Mouse (Mus musculus): ENCODE measurements around the gene Polr2l.

The Polr2l gene

DNA sequence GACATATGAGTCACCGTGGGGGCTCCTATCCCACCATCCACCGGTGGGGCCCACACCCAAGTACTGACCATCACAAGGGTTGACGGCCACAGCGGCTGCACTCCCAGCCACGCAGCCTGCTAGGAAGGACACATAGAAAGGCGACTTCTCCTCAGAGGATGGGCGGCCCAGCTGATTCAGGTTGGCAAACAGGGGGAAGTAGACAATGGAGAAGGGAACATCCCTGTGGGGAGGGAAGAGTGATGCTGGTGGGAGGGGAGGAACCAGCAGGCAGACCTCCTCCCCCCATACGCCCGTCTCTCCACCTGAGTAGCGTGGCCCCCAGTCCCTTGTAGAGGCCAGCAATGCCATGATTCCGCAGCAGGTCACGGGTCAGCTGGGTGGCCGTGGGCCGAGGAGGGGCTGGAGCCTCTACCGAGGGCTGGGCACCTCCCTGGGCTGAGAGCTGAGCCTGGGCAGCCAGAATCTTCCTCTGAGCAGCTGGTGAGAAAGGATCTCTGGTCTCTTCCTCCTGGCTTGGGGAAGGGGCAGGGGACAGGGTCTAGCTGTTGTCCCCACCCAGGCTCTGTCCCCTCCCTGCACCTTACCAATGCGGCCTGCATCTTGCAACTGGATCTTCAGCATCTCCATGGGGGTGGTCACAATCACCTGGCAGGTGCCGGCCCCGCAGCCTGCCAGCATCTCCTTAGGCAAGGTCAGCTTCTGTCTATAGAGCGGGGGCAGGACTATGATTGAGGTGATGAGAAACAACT, 43.3 kb downstream of the Polr2l start:
- peak in 1 of 2 experiments; percentile 37 for DNase-seq

DNA sequence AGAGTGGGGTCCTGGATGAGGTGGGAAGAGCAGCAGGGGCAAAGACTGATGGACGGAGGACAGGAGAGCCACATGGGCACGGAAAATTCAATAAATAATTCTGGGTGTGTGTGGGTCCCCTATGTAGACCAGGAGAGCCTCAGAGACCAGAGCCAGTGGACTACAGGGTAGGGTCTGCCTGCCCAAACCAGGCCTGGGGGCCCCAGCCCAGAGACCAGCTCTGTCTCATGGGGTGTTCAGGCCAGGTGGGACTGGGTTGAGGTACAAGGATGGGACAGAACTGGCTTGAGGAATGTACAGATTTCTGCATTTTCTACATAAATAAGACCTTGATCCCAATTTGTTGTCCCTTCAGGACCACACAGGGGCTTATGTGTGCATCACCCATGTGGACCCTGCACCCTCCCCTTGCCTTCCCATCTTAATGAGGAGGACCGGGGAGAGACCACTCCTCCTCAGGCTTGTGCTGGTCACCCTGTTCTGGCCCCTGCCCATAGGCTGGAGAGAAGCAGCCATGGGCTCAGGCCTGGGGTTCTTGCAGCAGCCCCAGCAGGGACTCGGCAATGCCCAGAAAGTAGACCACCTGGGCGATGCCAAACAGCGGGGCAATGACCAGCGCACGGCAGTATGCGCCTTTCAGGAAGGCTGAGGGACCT, 44.2 kb downstream of the Polr2l start:
- DNase-seq = peak in 1 of 2 experiments; percentile 21

DNA sequence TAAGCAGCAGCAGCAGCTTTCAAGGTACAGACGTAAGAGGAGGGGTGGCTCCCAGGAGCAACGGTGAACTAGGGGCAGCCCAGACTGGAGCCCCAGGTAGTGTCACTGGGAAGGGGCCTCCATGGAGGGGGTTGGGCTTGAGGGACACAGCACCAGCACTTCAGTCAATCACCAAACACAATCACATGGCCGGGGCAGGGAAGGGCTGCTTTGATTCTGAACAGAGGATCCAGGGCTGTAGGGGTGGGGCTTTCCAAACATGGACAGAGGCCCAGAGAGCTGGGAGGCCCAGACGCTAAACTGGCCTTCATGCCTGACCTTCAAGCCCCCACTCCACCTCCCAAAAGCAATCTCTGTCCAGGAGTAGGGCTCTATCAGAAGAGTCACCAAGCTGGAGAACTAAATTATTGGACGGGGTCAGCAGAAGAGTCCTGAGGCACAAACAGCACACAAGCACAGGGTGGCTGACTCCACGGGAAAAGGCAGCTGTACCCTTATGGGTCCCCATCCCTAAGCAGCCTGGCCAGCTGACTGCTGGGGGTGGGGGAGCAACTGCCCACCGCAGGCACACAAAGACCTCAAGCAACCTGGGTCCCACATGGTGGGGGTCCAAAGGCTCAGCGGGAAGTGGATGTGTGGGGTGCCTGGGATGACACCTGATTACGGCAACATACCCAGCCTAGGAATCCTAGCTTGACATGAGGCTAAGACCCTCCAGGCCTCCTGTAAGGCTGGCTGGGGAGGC, 44.9 kb downstream of the Polr2l start:
- DNase-seq = peak; percentile 29 to 37

DNA sequence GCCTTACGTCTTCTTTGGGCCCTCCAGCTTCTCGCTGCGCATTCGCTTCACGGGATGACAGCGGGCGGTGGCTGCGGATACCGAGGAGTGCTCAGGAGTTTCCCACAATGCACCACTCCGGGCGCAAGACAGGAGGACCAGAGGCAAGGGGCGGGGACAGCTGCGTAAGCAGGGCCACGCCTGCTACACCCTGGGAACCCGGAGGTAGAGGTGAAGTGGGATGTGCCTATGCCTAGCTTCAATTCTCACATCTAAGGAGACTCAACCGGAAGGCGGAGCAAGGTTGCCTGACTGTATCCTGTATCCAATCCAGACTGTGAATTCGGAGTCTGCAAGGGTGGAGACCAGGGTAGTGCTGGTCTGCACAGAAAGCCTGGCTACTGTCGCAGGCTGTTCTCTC, 45.6 kb downstream of the Polr2l start, which contains the start of gene Cend1:
TSS of gene Cend1 (minus strand) at position 182 of the 400 bp plus-strand sequence.
- peak; percentile 79 to 89 for DNase-seq

DNA sequence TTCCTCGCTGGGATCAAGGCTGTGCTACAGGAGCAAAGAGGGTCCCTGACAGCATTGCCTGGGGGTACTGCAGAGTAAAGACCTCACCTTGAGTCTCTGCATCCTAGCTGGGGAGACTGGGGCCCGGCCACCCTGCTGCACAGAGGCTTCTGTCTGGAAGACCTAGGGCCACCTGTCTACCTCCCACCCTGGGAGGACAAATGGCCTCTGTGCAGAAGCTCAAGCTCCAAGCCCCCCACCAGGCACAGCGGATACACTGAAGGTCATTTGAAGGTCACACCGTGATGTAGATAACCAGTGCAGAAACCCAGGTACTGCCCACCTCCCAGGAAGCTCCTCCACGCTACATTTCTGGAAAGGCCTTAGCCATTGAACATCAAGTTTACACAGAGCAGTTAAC, 46.2 kb downstream of the Polr2l start:
- DNase-seq = peak; percentile 31 to 49

DNA sequence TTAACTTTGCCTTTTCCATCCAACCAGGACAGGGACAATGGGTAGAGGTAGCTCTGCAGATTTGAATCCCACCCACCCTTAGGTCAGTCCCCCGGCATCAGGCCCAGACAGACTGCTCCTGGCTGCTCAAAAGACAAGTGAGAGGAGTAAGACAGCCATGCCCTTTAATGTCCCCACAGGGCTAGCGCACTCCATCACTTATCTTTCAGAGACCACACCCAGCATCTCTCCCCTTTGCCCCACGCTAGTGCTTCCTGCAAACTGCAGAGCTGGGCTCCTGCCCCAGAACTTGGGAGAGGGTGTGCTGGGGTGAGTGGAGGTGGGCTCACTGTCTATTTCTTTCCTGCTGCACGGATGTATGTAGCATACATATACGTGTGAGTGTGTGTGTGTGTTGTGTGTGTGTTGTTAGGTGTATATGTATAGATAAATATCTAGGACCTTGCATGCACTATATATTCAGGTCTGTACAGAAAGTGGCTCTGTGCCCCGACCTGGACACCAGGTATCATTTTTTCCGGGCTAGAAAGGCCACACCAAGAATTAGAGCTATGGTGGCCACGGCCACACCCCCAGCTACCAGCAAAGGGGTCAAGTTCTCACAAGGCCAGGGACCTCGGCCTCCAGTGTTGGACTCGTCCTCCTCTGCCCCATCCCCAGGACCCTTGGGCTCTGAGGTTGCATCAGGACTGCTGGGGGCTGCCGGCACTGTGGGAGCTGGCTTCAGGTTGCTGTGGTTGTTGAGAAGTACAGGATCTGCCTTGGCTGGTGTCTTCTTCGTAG, 47.8 kb downstream of the Polr2l start:
- DNase-seq = no peak

DNA sequence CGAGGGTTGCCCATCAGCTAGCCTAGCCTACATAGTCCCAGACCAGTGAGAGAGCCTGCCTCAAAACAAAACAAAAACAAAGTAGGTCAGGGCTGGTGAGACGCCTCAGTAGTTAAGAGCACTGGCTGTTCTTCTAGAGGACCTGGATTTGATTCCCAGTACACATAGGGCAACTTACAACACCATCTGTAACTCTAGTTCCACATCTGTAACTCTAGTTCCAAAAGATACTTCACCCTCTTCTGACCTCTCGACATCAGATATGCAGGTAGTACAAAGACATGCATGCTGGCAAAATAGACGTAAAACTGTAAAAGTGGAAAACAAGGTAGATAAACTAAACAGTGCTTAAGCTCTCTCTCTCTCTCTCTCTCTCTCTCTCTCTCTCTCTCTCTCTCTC, 51.1 kb downstream of the Polr2l start:
- no peak for DNase-seq
